Mouse (Mus musculus) midbrain, postnatal 0 days (tissue): ENCODE measurements around the gene Usp32. TPM values are rescaled to one million over a fixed set of nuclear protein-coding genes. Genes with fewer than 3 reads are reported as not detected.
A peak's percentile ranks its signal among the peaks of the same experiment; 100 is the strongest.

ENCODE experiments used
- ATAC-seq: fragments of 200-750 bp; cut with Nextera tagmentation; 2 replicates; pipeline ENCODE4 v1.8.0; 2017; ENCODE audit warnings: moderate number of reproducible peaks, mild to moderate bottlenecking, moderate TSS enrichment, moderate library complexity; ENCODE audit not compliant: low FRiP score
- DNase-seq: peaks from one replicate; pipeline ENCODE4 v3.0.0-alpha.2; 2015; ENCODE audit warnings: low spot score
- H3K27ac ChIP-seq: fragments of 300-500 bp; sonication (generic); 2 replicates; pipeline ENCODE4 v1.5.1; 2014; ENCODE audit warnings: low read depth, mild to moderate bottlenecking, low read length, mixed read lengths
- H3K27me3 ChIP-seq: fragments of 300-500 bp; sonication (generic); 2 replicates; pipeline ENCODE4 v1.6.1; 2014; ENCODE audit warnings: low read length, control low read depth, mixed read lengths; ENCODE audit not compliant: insufficient read depth
- H3K36me3 ChIP-seq: fragments of 300-500 bp; sonication (generic); 2 replicates; pipeline ENCODE4 v1.6.1; 2014; ENCODE audit warnings: low read length, control low read depth, mixed read lengths; ENCODE audit not compliant: insufficient read depth
- H3K4me1 ChIP-seq: fragments of 300-500 bp; sonication (generic); 2 replicates; pipeline ENCODE4 v1.6.1; 2014; ENCODE audit warnings: mild to moderate bottlenecking, control low read depth, antibody characterized with exemption, low read length, mixed read lengths; ENCODE audit not compliant: insufficient read depth
- H3K4me2 ChIP-seq: fragments of 300-500 bp; sonication (generic); 2 replicates; pipeline ENCODE4 v1.6.1; 2014; ENCODE audit warnings: low read depth, mild to moderate bottlenecking, low read length, mixed read lengths; ENCODE audit not compliant: poor library complexity, severe bottlenecking
- H3K4me3 ChIP-seq: fragments of 300-500 bp; sonication (generic); 2 replicates; pipeline ENCODE4 v1.5.1; 2014; ENCODE audit warnings: low read depth, mild to moderate bottlenecking, low read length, moderate library complexity
- H3K9ac ChIP-seq: fragments of 300-500 bp; sonication (generic); replicated peaks from 2 replicates; pipeline ENCODE4 v1.6.1; 2014; ENCODE audit warnings: mild to moderate bottlenecking, low read length, moderate library complexity, mixed read lengths; ENCODE audit not compliant: poor library complexity, severe bottlenecking
- H3K9me3 ChIP-seq: fragments of 300-500 bp; sonication (generic); 2 replicates; pipeline ENCODE4 v1.6.1; 2016; ENCODE audit warnings: low read length, control low read depth
- CTCF ChIP-seq: IDR thresholded peaks from 2 replicates; pipeline ENCODE4 v1.5.1; 2016; ENCODE audit warnings: antibody characterized with exemption, mild to moderate bottlenecking
- WGBS: fragments of 180-500 bp; shearing (Covaris S2); extraction: QIAGEN DNeasy Blood & Tissue Kit; methylation state at CpG from one replicate; pipeline ENCODE4 v1.1.7; 2014; 5-methylcytosine and 5-hydroxymethylcytosine counted together
- polyA plus RNA-seq: library from polyadenylated mRNA; unstranded; fragments of >200 nt; fragmentation: Nextera tagmentation; extraction: Ambion mirVana; gene quantifications from 2 replicates; pipeline ENCODE4 v1.2.1, GENCODE M21; 2015
- total RNA-seq: library from RNA; depleted of rRNA; stranded (reverse); fragments of >200 nt; gene quantifications from 2 replicates; pipeline ENCODE4 v1.2.3, GENCODE M21; 2014; rRNA removed

The Usp32 gene
- total RNA-seq (57.3 and 61.7 TPM in 2 replicates), polyA plus RNA-seq (9.5 and 12.0 TPM in 2 replicates)

DNA sequence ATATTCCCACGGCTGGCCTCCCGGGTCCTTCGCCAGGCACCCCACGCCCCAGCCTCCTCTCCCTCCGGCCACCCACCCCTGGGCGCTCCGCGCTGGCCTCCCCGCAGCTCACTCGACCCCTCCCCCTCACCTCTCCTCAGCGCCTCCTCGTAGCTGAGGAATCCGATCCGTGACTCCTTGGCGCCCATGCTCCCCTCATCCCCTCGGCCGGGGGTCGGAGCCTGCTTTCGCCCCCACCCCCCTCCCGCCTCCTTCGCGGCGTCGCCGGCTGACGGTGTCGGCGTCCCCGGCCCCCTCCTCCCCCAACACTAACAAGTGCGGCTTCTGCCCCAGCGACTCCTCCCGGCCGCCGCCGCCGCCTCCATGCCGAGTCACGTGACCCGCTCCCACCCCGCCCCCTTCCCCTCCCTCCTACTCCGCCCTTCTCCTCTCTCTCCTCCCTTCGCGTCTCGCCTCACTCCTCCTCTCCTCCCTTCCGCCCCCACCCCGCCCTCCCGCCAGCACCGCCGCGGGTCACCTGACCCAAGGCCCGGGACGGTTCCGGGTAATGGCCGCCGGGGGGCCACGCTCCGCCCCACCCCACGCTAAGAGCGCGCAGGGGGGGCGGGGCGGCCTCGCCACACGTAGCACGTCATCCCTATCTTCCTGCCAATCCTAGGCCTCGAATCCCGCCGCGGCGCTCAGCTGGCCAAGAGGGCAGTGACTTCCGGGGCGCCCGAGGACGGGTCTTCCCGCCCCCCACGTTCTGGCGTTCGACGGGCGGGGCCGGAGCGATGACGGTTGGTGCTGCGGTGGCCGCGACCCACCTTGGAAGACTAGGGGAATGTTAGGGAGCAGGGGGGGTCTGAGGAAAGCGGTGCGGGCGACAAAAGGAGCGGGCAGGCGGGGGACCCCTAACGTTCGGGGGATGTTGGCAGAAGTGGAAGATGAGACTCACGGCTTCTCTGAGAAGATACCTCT lies at the start of gene Usp32:
TSS of gene Usp32 (minus strand) at position 581 of the 960 bp plus-strand sequence.
- under 1% methylated on average over 78 of the region's 94 CpGs for WGBS
- ATAC-seq: peak; percentile 97

DNA sequence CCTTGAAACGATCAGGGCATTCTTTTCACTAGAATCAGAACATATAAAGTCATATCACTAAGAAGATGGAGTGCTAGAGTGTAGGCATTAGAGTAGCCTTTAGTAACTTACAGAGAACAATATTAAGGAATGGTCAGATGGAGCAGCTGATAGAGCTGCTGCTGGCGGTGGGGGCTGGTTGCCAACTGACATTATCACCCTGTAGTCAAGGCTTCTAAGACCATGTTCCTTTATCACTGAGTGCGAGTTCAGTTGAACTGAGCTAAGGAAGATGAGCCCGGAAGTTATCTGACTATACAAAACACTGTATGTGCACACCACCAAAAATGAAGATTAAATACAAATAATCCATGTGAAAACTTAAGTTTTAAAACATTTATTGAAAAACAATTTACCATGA lies 49.1 kb upstream of the Usp32 start:
- no peaks in the 10 kb centered on the region for H3K4me1 ChIP-seq
- no peak for TF ChIP-seq CTCF

More for the DNA sequence above, at the start of gene Usp32:
- Histone ChIP-seq H3K9ac (peak within 1 kb of the TSS; percentile 88), H3K4me2 (peak within 1 kb of the TSS; percentile 68), H3K27me3 (no peaks in the 10 kb centered on the region), H3K4me1 (no peaks in the 10 kb centered on the region), H3K9me3 (no peaks in the 10 kb centered on the region), H3K4me3 (peak within 1 kb of the TSS; percentile 82), H3K27ac (peak within 1 kb of the TSS; percentile 89), H3K36me3 (no peaks in the 10 kb centered on the region)
- TF ChIP-seq CTCF: peak; percentile 21; the same call in 1 of the 2 replicates
- DNase-seq: peak; percentile 98

DNA sequence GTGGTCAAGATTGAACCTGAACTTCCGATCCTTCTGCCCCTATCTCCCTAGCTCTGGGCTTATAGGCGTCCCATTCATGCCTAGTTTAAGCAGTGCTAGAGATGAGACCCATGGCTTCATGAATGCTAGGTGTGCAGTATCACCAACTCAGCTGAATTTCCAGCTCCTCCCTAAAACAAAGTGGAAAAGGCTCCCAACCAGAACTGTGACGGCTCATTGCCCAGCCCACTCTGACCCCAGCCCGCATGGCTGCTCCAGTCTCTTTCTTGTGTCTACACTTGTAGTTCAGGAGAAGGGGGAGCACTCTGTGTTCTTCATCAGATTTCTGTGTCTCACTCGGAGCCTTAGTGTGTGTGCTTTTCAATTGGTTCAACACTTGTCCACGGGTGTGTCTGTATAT lies 44.9 kb upstream of the Usp32 start:
- TF ChIP-seq CTCF: no peak
- ATAC-seq: no peak
- Histone ChIP-seq H3K4me3 (no peak overlapping the region), H3K36me3 (peaks cover 8% of the 10 kb centered on the region; the same call in 1 of the 2 replicates), H3K4me2 (no peak overlapping the region), H3K9ac (no peak overlapping the region), H3K4me1 (no peaks in the 10 kb centered on the region), H3K27ac (no peak overlapping the region), H3K9me3 (no peaks in the 10 kb centered on the region), H3K27me3 (no peaks in the 10 kb centered on the region)
- 86% methylated on average over 6 of the region's 6 CpGs for WGBS
- no peak for DNase-seq

More for the DNA sequence above, 49.1 kb upstream of the Usp32 start:
- Histone ChIP-seq H3K27me3 (no peaks in the 10 kb centered on the region), H3K4me3 (no peak overlapping the region), H3K27ac (no peak overlapping the region), H3K36me3 (peaks cover 34% of the 10 kb centered on the region), H3K9me3 (no peaks in the 10 kb centered on the region), H3K9ac (no peak overlapping the region), H3K4me2 (no peak overlapping the region)
- WGBS: 94% methylated on average over 4 of the region's 4 CpGs
- DNase-seq (no peak), ATAC-seq (no peak)

DNA sequence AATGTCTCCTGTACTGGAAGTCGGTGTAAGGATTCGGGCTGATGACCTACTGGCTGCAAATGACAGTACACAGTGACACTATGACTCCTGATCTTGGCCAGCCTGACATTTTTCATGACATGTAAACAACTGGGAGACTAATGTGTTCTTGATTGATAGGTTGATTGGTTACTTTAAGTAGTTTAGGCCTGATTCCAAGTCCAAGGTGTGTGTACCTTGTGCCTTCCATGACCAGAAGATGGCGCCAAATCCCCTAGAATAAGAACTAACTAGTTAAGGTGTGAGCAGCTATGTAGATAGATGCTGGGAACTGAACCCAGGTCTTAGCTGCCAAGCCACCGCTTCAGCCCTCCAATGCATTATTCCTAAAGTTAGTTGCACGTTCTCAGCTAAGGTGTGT lies 44.1 kb upstream of the Usp32 start:
- no peak overlapping the region for H3K9ac ChIP-seq
- no peaks in the 10 kb centered on the region for H3K9me3 ChIP-seq
- TF ChIP-seq CTCF: peak; percentile 60
- no peaks in the 10 kb centered on the region for H3K4me1 ChIP-seq
- H3K4me2 ChIP-seq: no peak overlapping the region
- no peak overlapping the region for H3K27ac ChIP-seq
- DNase-seq: peak; percentile 44
- no peak for ATAC-seq
- H3K27me3 ChIP-seq: no peaks in the 10 kb centered on the region
- H3K4me3 ChIP-seq: no peak overlapping the region
- peaks cover 4% of the 10 kb centered on the region; the same call in 1 of the 2 replicates for H3K36me3 ChIP-seq
- 73% methylated on average over 5 of the region's 5 CpGs for WGBS

DNA sequence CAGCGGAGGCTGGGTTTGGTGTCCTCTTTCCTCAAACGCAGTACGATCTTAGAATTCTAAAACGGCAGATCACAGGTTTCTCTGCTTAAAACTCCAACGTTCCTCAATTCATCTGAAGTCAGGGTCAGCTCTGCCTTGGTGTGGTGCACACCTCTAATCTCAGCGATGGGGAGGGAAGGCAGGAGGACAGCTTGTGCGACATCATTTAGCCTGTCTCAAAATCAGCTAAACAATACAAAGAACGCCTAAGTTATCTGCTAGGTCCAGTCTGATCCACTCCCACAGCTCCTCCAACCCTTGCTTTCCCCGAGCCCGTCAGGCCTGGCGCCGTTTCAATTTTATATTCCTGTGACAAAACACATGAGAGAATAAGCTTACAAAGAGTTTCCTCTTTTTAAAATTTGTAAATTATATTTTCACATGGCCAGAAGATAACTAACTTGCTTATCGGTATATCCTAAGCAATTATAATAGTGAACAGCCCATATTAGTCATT lies 43.4 kb upstream of the Usp32 start:
- Histone ChIP-seq H3K4me3 (peak overlapping the region; percentile 36), H3K27me3 (no peaks in the 10 kb centered on the region), H3K4me2 (peak overlapping the region; percentile 56), H3K9ac (peak overlapping the region; percentile 39), H3K27ac (0 out of 2 replicates have a peak overlapping the region, but pooled peaks have one; percentile 12), H3K4me1 (no peaks in the 10 kb centered on the region), H3K9me3 (no peaks in the 10 kb centered on the region), H3K36me3 (peaks cover 2% of the 10 kb centered on the region; the same call in 1 of the 2 replicates)
- 24% methylated on average over 13 of the region's 13 CpGs for WGBS
- ATAC-seq (no peak; the same call in 1 of the 2 replicates), DNase-seq (peak; percentile 17)
- TF ChIP-seq CTCF: no peak
